Mouse (Mus musculus): Measurements from ENCODE around the gene Stard3.

The Stard3 gene

GRCm38 (mm10) chr11:98400816-98401215 lies 42.6 kb downstream of the Stard3 start:
- no peak for DNase-seq

- no peak for DNase-seq
These were observed 48.5 kb downstream of the Stard3 start for GRCm38 (mm10) chr11:98406621-98407020.

- DNase-seq = no peak
These were observed 50.7 kb downstream of the Stard3 start for GRCm38 (mm10) chr11:98408872-98409271.

GRCm38 (mm10) chr11:98409341-98409822 lies 51.2 kb downstream of the Stard3 start:
- DNase-seq = no peak

GRCm38 (mm10) chr11:98412273-98412796 lies 54.2 kb downstream of the Stard3 start, which contains the start of gene Erbb2:
TSS of gene Erbb2 (plus strand) at chr11:98412470.
- peak; percentile 82 to 89 for DNase-seq

GRCm38 (mm10) chr11:98412797-98413301 lies 54.7 kb downstream of the Stard3 start:
- DNase-seq = peak in 1 of 2 experiments; percentile 42

- no peak for DNase-seq
These were observed 55.6 kb downstream of the Stard3 start for GRCm38 (mm10) chr11:98413731-98414130.

GRCm38 (mm10) chr11:98414162-98414561 lies 56.0 kb downstream of the Stard3 start:
- no peak for DNase-seq

GRCm38 (mm10) chr11:98417074-98417473 lies 58.9 kb downstream of the Stard3 start:
- DNase-seq = peak in 1 of 2 experiments; percentile 44

GRCm38 (mm10) chr11:98418273-98418672 lies 60.1 kb downstream of the Stard3 start:
- no peak for DNase-seq

GRCm38 (mm10) chr11:98418939-98419547 lies 60.9 kb downstream of the Stard3 start:
- peak; percentile 73 to 87 for DNase-seq

GRCm38 (mm10) chr11:98426592-98426991 lies 68.4 kb downstream of the Stard3 start:
- no peak for DNase-seq

- DNase-seq = no peak
These were observed 70.3 kb downstream of the Stard3 start for GRCm38 (mm10) chr11:98428436-98428835.
